Mouse (Mus musculus) ES-E14 (cell line): Measurements from ENCODE around the gene Coa7.

Source experiments
- CHD2 ChIP-seq: IDR thresholded peaks from 2 replicates; pipeline ENCODE4 v1.6.1; 2014; ENCODE audit warnings: mild to moderate bottlenecking, low read depth, low read length, inconsistent platforms
- HCFC1 ChIP-seq: IDR thresholded peaks from 2 replicates; pipeline ENCODE4 v1.6.1; 2012; ENCODE audit warnings: low read length, inconsistent platforms, borderline replicate concordance; ENCODE audit not compliant: insufficient read depth
- MAFK ChIP-seq: IDR thresholded peaks from 2 replicates; pipeline ENCODE4 v1.6.1; 2014; ENCODE audit warnings: mild to moderate bottlenecking, low read depth, low read length, inconsistent platforms; ENCODE audit not compliant: insufficient read depth
- ZC3H11A ChIP-seq: IDR thresholded peaks from 2 replicates; pipeline ENCODE4 v1.6.1; 2012; ENCODE audit warnings: low read depth, mild to moderate bottlenecking, inconsistent platforms, low read length, borderline replicate concordance
- ZNF384 ChIP-seq: IDR thresholded peaks from 2 replicates; pipeline ENCODE4 v1.6.1; 2012; ENCODE audit warnings: low read depth, low read length, inconsistent platforms

GRCm38 (mm10) chr4:108338811-108339210 lies 10.9 kb downstream of the Coa7 start:
- TF ChIP-seq CHD2 (no peak), HCFC1 (no peak), ZNF384 (no peak), ZC3H11A (no peak), MAFK (no peak)
